ENCODE assay signal across 8 mouse cellular contexts in the genomic region with DNA sequence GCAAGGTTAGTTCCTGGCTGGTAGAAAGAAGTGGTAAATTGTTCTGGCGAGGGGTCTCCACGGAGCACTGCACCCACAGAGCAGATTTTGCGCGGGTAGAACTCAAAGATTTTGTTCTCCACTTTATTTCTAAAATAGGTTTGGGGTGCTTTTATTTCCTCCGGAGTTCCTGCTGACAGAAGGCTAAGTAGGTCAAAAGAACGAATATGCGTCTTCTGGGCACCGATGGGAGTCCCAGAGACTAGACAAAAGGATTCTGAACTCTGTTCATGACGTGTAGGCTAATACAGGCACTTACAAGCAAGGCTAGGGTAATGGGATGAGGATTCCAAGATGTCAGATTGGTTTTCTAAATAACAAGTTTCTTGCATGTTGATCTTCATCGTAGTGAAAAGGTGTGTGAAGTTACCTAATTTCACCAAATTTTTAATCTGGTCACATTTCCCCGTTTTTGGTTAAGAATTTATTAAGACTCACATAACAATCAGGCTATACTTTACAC. TPM values are rescaled to one million over a fixed set of nuclear protein-coding genes. Genes with fewer than 3 reads are reported as not detected.
DNase-seq lines count a peak whose midpoint lies in the region; ATAC-seq and TF ChIP-seq lines count a peak whose summit lies in the region.

No protein-coding gene starts in this region.

- H3K9ac ChIP-seq in heart, embryonic 12.5 days: peak overlapping the region; percentile 89
- peak overlapping the region; percentile 97 for H3K9ac ChIP-seq in CH12.LX (ENCODE audit: insufficient read depth, low read depth)
- peak overlapping the region; percentile 82 for H3K9ac ChIP-seq in forebrain, embryonic 14.5 days (ENCODE audit: low read length)
- peak overlapping the region; percentile 91 for H3K9ac ChIP-seq in liver, postnatal 0 days (replicated peaks)

- dilution Hi-C loops in CH12.LX (cut with MboI; ENCODE audit: extremely low pct_ligation_motif_present, extremely low pct_unique_long_range_greater_than_20kb, low sequenced_read_pairs): no loop called here

- 4% methylated on average over 11 of the region's 11 CpGs for WGBS in heart, embryonic 12.5 days
- 6% methylated on average over 11 of the region's 11 CpGs for WGBS in forebrain, embryonic 14.5 days
- 4% methylated on average over 11 of the region's 11 CpGs for WGBS in liver, postnatal 0 days (ENCODE audit: insufficient replicate concordance)

- no peak for DNase-seq in heart, adult 9 months (ENCODE audit: low spot score in 2 of 2)
- no peak for DNase-seq in CH12.LX (ENCODE audit: extremely low read depth)
- no peak for DNase-seq in forebrain, embryonic 14.5 days (ENCODE audit: low spot score)
- DNase-seq in liver, postnatal 0 days: no peak
- no peak for DNase-seq in layer of hippocampus, postnatal 36 days
- DNase-seq in cerebellum, postnatal 25 days: no peak
- DNase-seq in left cerebral cortex, adult 8-10 months (ENCODE audit: low spot score in 2 of 2): no peak

- H3K27me3 ChIP-seq in heart, embryonic 12.5 days (replicated peaks): no peaks in the 10 kb centered on the region
- H3K27me3 ChIP-seq in CH12.LX (replicated peaks): no peaks in the 10 kb centered on the region
- no peaks in the 10 kb centered on the region for H3K27me3 ChIP-seq in forebrain, embryonic 14.5 days (replicated peaks; ENCODE audit: control insufficient read depth, insufficient read depth, low read length)
- H3K27me3 ChIP-seq in liver, postnatal 0 days (ENCODE audit: insufficient read depth, low read length): no peaks in the 10 kb centered on the region

- peaks cover 29% of the 10 kb centered on the region for H3K36me3 ChIP-seq in heart, embryonic 12.5 days
- H3K36me3 ChIP-seq in CH12.LX (replicated peaks in 1 of 2; ENCODE audit: control insufficient read depth in 1 of 2, insufficient read depth in 1 of 2, low read length in 1 of 2): peaks cover 20 to 44% of the 10 kb centered on the region in 2 experiments
- H3K36me3 ChIP-seq in forebrain, embryonic 14.5 days (ENCODE audit: control insufficient read depth, insufficient read depth, low read length): peaks cover 28% of the 10 kb centered on the region
- peaks cover 22% of the 10 kb centered on the region for H3K36me3 ChIP-seq in liver, postnatal 0 days (replicated peaks; ENCODE audit: insufficient read depth, low read length)

- H3K9me3 ChIP-seq in heart, embryonic 12.5 days (replicated peaks): no peaks in the 10 kb centered on the region
- H3K9me3 ChIP-seq in CH12.LX (replicated peaks; ENCODE audit: low read length): no peaks in the 10 kb centered on the region
- H3K9me3 ChIP-seq in forebrain, embryonic 14.5 days (replicated peaks; ENCODE audit: control insufficient read depth, low read length): no peaks in the 10 kb centered on the region
- H3K9me3 ChIP-seq in liver, postnatal 0 days (ENCODE audit: low read length): no peaks in the 10 kb centered on the region

- TF ChIP-seq POLR2A in CH12.LX (IDR thresholded peaks at IDR 0.05; ENCODE audit: low read depth, low read length): no peak

- H3K4me3 ChIP-seq in heart, embryonic 12.5 days: peak overlapping the region; percentile 71
- peak overlapping the region; percentile 86 to 99 (median 96) for H3K4me3 ChIP-seq in CH12.LX (replicated peaks in 1 of 3; ENCODE audit: low read depth in 2 of 3, low read length in 2 of 3, poor library complexity in 1 of 3)
- peak overlapping the region; percentile 85 for H3K4me3 ChIP-seq in forebrain, embryonic 14.5 days (ENCODE audit: low read depth, low read length)
- H3K4me3 ChIP-seq in liver, postnatal 0 days (ENCODE audit: low read depth, low read length): peak overlapping the region; percentile 84

- ATAC-seq in heart, embryonic 12.5 days (ENCODE audit: insufficient number of reproducible peaks, low FRiP score): no peak
- no peak for ATAC-seq in forebrain, embryonic 14.5 days
- no peak for ATAC-seq in liver, postnatal 0 days

- peaks cover 55% of the 10 kb centered on the region for H3K79me2 ChIP-seq in CH12.LX (replicated peaks; ENCODE audit: control insufficient read depth, extremely low read depth, insufficient read depth, poor library complexity, severe bottlenecking)

- TF ChIP-seq RAD21 in CH12.LX (IDR thresholded peaks at IDR 0.05; ENCODE audit: low read depth, low read length): no peak

- no peak for TF ChIP-seq EP300 in CH12.LX (IDR thresholded peaks at IDR 0.05; ENCODE audit: low read length)
- no peak for TF ChIP-seq EP300 in liver, postnatal 0 days (IDR thresholded peaks at IDR 0.05; ENCODE audit: low read depth)

- H3K4me1 ChIP-seq in heart, embryonic 12.5 days (replicated peaks): peaks cover 20% of the 10 kb centered on the region
- peaks cover 0 to 18% of the 10 kb centered on the region in 2 experiments; a peak in 2 of 4 replicates for H3K4me1 ChIP-seq in CH12.LX (ENCODE audit: control insufficient read depth in 1 of 2, insufficient read depth in 2 of 2)
- H3K4me1 ChIP-seq in forebrain, embryonic 14.5 days (ENCODE audit: control insufficient read depth, insufficient read depth, low read length): peaks cover 15% of the 10 kb centered on the region
- H3K4me1 ChIP-seq in liver, postnatal 0 days (ENCODE audit: insufficient read depth): peaks cover 15% of the 10 kb centered on the region

- H3K27ac ChIP-seq in heart, embryonic 12.5 days (ENCODE audit: poor library complexity, severe bottlenecking): peak overlapping the region; percentile 76; the same call in 1 of the 2 replicates
- peak overlapping the region; percentile 49 for H3K27ac ChIP-seq in CH12.LX (ENCODE audit: insufficient read depth, low read depth)
- H3K27ac ChIP-seq in forebrain, embryonic 14.5 days (ENCODE audit: low read depth, low read length): peak overlapping the region; percentile 78; the same call in 1 of the 2 replicates
- H3K27ac ChIP-seq in liver, postnatal 0 days (ENCODE audit: low read depth): peak overlapping the region; percentile 78

- no peak for TF ChIP-seq CTCF in CH12.LX (conservative IDR thresholded peaks at IDR 0.05 in 1 of 2, IDR thresholded peaks at IDR 0.05 in 1 of 2; ENCODE audit: low read depth in 2 of 2, low read length in 2 of 2)
- TF ChIP-seq CTCF in liver, postnatal 0 days (IDR thresholded peaks at IDR 0.05; ENCODE audit: low read depth): no peak

- in situ Hi-C loops in CH12.LX (cut with MboI; ENCODE audit: low pct_ligation_motif_present, low pct_unique_long_range_greater_than_20kb, low sequenced_read_pairs): no loop called here

- H3K4me2 ChIP-seq in heart, embryonic 12.5 days: peak overlapping the region; percentile 88
- H3K4me2 ChIP-seq in CH12.LX (ENCODE audit: insufficient read depth, low read depth, poor library complexity, severe bottlenecking): peak overlapping the region; percentile 48
- peak overlapping the region; percentile 76 for H3K4me2 ChIP-seq in forebrain, embryonic 14.5 days (ENCODE audit: low read length)
- H3K4me2 ChIP-seq in liver, postnatal 0 days (ENCODE audit: low read depth, low read length): peak overlapping the region; percentile 97

TF ChIP-seq in CH12.LX, 34 proteins besides CTCF, POLR2A, EP300 and RAD21 (continues in another document):
- TF ChIP-seq E2F4 (IDR thresholded peaks at IDR 0.05; ENCODE audit: insufficient replicate concordance, low read depth, low read length) (no peak), TCF12 (IDR thresholded peaks at IDR 0.05; ENCODE audit: low read depth, low read length) (no peak), IRF4 (IDR thresholded peaks at IDR 0.05; ENCODE audit: low read depth, low read length) (no peak), NRF1 (IDR thresholded peaks at IDR 0.05; ENCODE audit: low read depth, low read length) (no peak), MXI1 (IDR thresholded peaks at IDR 0.05; ENCODE audit: low read depth, low read length) (no peak), CHD1 (IDR thresholded peaks at IDR 0.05; ENCODE audit: low read depth, low read length) (no peak)

RNA-seq across cellular contexts. Expression of gene Nudcd2, which starts 0.8 kb away (rescaled TPM):
- polyA plus RNA-seq in heart, embryonic 12.5 days (2016; fragmentation: Nextera tagmentation; extraction: Ambion mirVana): 113 and 125 TPM in 2 replicates
- 89.8 and 109 TPM in 2 replicates for total RNA-seq in CH12.LX (2012; rRNA removed)
- 221 and 265 TPM in 2 replicates for total RNA-seq in CH12.LX (2014; rRNA removed)
- polyA plus RNA-seq in CH12.LX (2012; ENCODE audit: insufficient read length, low read depth): 107 and 119 TPM in 2 replicates
- polyA plus RNA-seq in forebrain, embryonic 14.5 days (2014; fragmentation: Nextera tagmentation; extraction: Ambion mirVana): 87.3 and 98.2 TPM in 2 replicates
- polyA plus RNA-seq in liver, postnatal 0 days (2015; fragmentation: Nextera tagmentation; extraction: Ambion mirVana): 68.6 and 70.1 TPM in 2 replicates
- total RNA-seq in layer of hippocampus, postnatal 36 days (2021): 10 to 100 TPM; 20.4 to 22.1 TPM
- total RNA-seq in left cerebral cortex, adult 8-10 months (2022): 10 to 100 TPM; 15.9 to 22.0 (median 18.8) TPM

RNA-seq across cellular contexts. Expression of gene Hmmr, which starts 1.1 kb away (rescaled TPM):
- 56.7 and 61.9 TPM in 2 replicates for polyA plus RNA-seq in heart, embryonic 12.5 days (2016; fragmentation: Nextera tagmentation; extraction: Ambion mirVana)
- total RNA-seq in CH12.LX (2012; rRNA removed): 64.2 and 70.6 TPM in 2 replicates
- total RNA-seq in CH12.LX (2014; rRNA removed): 109 and 138 TPM in 2 replicates
- polyA plus RNA-seq in CH12.LX (2012; ENCODE audit: insufficient read length, low read depth): 64.3 and 65.3 TPM in 2 replicates
- polyA plus RNA-seq in forebrain, embryonic 14.5 days (2014; fragmentation: Nextera tagmentation; extraction: Ambion mirVana): 21.0 and 21.1 TPM in 2 replicates
- 16.5 and 21.8 TPM in 2 replicates for polyA plus RNA-seq in liver, postnatal 0 days (2015; fragmentation: Nextera tagmentation; extraction: Ambion mirVana)
- under 1 TPM; 0.30 to 0.61 TPM for total RNA-seq in layer of hippocampus, postnatal 36 days (2021)
- total RNA-seq in left cerebral cortex, adult 8-10 months (2022): under 1 TPM; 0.32 to 0.49 (median 0.42) TPM

RNA-seq across cellular contexts. Expression of gene Ccng1, which starts 20.8 kb away (rescaled TPM):
- polyA plus RNA-seq in heart, embryonic 12.5 days (2016; fragmentation: Nextera tagmentation; extraction: Ambion mirVana): 148 and 154 TPM in 2 replicates
- total RNA-seq in CH12.LX (2012; rRNA removed) (156 and 174 TPM in 2 replicates), CH12.LX (2014; rRNA removed) (348 and 401 TPM in 2 replicates)
- 162 and 175 TPM in 2 replicates for polyA plus RNA-seq in CH12.LX (2012; ENCODE audit: insufficient read length, low read depth)
- 31.7 and 39.0 TPM in 2 replicates for polyA plus RNA-seq in forebrain, embryonic 14.5 days (2014; fragmentation: Nextera tagmentation; extraction: Ambion mirVana)
- polyA plus RNA-seq in liver, postnatal 0 days (2015; fragmentation: Nextera tagmentation; extraction: Ambion mirVana): 11.3 and 11.7 TPM in 2 replicates
- 10 to 100 TPM; 66.6 to 70.5 TPM for total RNA-seq in layer of hippocampus, postnatal 36 days (2021)
- total RNA-seq in left cerebral cortex, adult 8-10 months (2022): 10 to 100 TPM; 61.2 to 67.9 (median 66.6) TPM

RNA-seq across cellular contexts. Expression of gene Mat2b, which starts 39.3 kb away (rescaled TPM):
- 113 TPM in 2 replicates for polyA plus RNA-seq in heart, embryonic 12.5 days (2016; fragmentation: Nextera tagmentation; extraction: Ambion mirVana)
- 69.3 and 71.3 TPM in 2 replicates for total RNA-seq in CH12.LX (2012; rRNA removed)
- total RNA-seq in CH12.LX (2014; rRNA removed): 122 and 138 TPM in 2 replicates
- 99.8 and 100 TPM in 2 replicates for polyA plus RNA-seq in CH12.LX (2012; ENCODE audit: insufficient read length, low read depth)
- 86.4 and 89.2 TPM in 2 replicates for polyA plus RNA-seq in forebrain, embryonic 14.5 days (2014; fragmentation: Nextera tagmentation; extraction: Ambion mirVana)
- 46.4 and 50.3 TPM in 2 replicates for polyA plus RNA-seq in liver, postnatal 0 days (2015; fragmentation: Nextera tagmentation; extraction: Ambion mirVana)
- 100 to 1,000 TPM; 120 to 130 TPM for total RNA-seq in layer of hippocampus, postnatal 36 days (2021)
- total RNA-seq in left cerebral cortex, adult 8-10 months (2022): 100 to 1,000 TPM; 149 to 173 (median 160) TPM
